Mouse (Mus musculus) bone marrow macrophage, adult 2 months (primary cell): ENCODE measurements around the gene 1110057P08Rik.

Source experiments
- CTCF ChIP-seq: IDR thresholded peaks from 2 replicates; pipeline ENCODE4 v1.5.1; 2012; ENCODE audit warnings: low read depth, mild to moderate bottlenecking, low read length, moderate library complexity
- POLR2A ChIP-seq: IDR thresholded peaks from 2 replicates; pipeline ENCODE4 v1.6.1; 2012; ENCODE audit warnings: mild to moderate bottlenecking, low read depth, low read length, borderline replicate concordance

DNA sequence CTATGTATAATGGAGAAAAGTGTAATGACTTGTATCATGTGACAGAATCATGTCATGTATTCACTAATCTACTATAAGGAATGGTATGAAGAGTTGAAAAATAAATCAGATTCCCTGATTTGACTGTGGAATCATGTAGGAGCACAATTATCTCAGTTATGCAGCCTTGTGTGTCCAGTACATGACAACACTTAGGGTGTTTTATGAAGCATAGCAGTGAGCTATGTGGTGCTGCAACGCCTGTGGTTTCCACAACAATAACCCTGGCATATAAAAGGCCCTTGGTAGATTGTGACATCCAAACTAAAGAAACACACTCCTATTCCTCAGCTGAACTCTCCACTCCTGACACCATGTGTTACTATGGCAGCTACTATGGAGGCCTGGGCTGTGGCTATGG, 31.0 kb downstream of the 1110057P08Rik start, which contains the start of gene Krtap20-2:
- TF ChIP-seq POLR2A = no peak
- TF ChIP-seq CTCF = no peak
